Mouse (Mus musculus) gastrocnemius, postnatal 10 days (tissue): ENCODE measurements at regions not wholly inside any gene's neighbourhood (a gene's known extent, or its start where the extent isn't known, plus 50 kb on each side); places are given as distances from the start of the nearest gene placed in this dataset.

Experiments used
- DNase-seq: peaks from one replicate; pipeline ENCODE4 v3.0.0; 2021; ENCODE audit warnings: mixed read lengths

- no peak for DNase-seq
Observed at GRCm38 (mm10) chr13:110994596-110994995, 260.2 kb upstream of the Actbl2 start.

- no peak for DNase-seq
Observed at GRCm38 (mm10) chr13:111002670-111003069, 252.1 kb upstream of the Actbl2 start.

DNA sequence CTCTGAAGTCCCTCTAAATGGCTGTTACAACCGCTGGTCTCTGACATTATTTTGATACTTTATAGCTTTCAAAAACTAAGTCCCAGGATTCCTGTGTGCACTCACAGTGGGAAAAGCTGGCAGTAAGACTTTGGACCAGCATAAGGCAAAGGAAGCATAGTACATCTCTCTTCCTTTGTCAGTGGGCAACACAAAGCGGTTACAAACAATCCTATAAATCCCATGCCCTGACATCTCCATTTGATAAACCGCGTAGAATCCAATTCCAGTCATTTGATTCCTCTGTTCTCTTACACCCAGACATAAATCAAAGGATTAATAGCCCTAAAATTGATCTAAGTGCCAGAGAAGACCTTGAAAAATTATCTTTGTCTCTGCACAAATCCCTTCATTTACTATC, 240.7 kb upstream of the Actbl2 start:
- DNase-seq: no peak

DNA sequence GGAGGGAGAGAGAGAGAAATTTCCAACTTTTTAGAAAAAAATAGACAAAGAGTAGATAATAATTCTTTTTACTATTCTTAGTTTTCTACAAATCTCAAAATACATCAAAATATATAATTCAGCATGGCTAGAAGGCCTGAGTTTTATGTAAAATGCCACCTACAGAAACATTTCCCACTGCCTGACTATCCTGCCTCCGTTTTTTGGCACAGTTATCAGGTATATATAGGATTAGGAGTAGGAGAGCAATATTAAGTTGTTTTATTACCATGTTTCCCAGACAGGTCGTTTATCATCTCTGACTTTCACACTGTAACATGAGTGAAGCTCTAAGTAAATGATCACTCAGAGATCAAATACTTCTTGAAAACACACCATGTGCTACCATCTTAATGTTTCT, 224.7 kb upstream of the Actbl2 start:
- DNase-seq: no peak

- no peak for DNase-seq
Observed at GRCm38 (mm10) chr13:111031633-111032032, 223.2 kb upstream of the Actbl2 start.

DNA sequence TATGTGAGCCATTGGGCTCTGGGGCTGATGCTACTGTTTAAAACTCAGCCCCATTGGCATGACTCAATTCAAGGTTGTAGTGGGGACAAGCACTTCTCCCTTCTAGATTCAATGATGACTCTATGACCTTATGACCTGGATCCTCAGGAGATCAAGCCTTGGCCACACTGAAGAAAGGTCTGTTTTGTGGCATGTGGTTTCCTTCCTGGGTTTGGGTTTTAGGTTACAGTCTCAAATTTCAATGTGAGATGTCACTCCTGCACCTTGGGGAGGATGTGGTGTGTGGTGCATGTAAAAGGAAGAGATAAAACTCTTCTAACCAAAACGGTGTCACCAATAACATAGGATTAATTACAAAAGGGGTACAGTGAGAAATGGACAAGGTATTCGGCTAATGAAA, 211.2 kb upstream of the Actbl2 start:
- no peak for DNase-seq

- no peak for DNase-seq
Observed at GRCm38 (mm10) chr13:111044328-111045002, 210.3 kb upstream of the Actbl2 start.

GRCm38 (mm10) chr13:111050097-111050496, 204.7 kb upstream of the Actbl2 start:
- DNase-seq: peak; percentile 4

GRCm38 (mm10) chr13:111055817-111056216, 199.0 kb upstream of the Actbl2 start:
- no peak for DNase-seq

- DNase-seq: no peak
Observed at GRCm38 (mm10) chr13:111087753-111088152, 167.1 kb upstream of the Actbl2 start.

DNA sequence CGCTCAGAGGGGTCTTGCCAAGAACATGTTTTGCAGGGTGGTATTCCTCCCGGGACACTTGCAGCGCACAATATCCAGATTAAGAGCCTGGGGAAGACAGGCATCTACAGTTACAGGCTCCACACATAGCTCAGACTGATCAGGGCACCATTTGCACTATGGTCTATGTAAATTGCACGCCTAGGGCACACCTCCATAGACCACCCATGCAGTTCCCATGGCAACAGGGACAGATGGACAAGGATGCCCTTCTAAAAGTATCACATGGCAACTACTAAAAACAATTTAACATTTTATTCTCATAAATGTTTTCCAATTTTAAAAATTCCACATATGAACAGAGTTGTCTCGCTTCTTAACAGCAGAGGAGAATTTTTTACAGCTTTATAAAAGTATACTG, 158.7 kb upstream of the Actbl2 start:
- DNase-seq: no peak

DNA sequence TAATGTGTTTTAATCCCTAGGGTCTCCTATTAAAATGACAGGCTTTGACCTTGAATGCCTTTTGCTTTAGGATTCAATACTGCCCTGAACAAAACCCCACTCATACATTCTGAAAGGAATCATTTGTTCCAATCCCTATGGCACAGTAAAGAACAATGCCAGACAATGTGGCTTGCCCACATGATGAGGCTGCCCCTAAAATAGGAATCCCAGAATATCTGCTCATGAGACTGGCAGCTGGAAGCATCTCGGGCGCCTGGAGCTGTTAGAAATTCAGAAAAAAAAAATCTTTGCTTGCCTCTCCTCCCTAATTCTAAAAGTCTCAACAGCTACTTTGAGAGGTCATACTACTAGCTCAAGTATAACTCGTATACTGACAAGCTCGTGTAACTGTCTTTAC, 157.5 kb upstream of the Actbl2 start:
- no peak for DNase-seq

GRCm38 (mm10) chr13:111098738-111099137, 156.1 kb upstream of the Actbl2 start:
- no peak for DNase-seq

DNA sequence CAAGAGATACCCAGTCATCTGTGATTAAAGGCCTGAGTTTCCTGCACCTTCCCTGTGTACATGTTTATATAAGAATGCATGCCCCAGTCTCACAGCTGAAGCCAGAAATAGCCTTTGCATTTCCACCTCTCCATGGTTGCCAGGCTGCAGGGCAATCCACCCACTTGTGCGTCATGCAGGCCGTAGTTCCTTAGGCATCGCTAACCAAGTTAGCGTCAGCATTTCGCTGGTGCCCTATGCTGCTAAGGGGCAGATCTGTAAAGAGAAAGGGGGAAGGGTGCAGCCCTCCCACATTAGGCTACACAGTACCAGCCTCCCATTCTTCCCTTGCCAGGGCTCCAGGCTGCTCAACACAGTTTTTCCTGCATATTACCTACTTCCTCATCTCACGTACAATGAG, 155.6 kb upstream of the Actbl2 start:
- DNase-seq: no peak

DNA sequence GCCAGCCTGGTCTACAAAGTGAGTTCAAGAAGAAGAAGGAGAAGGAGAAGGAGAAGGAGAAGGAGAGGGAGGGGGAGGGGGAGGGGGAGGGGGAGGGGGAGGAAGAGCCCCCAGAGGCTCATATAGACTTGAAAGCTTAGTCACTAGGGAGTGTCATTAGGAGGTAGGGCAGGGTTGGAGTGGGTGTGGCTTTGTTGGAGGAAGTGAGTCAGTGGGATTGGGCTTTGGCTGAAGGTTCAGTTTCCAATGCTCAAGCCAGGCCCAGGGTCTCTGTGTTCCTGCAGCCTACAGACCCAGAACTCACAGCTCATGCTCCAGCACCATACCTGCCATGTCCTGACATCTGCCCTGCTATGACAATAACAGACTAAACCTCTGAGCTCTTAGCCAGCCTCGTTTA, 154.4 kb upstream of the Actbl2 start:
- DNase-seq: no peak

GRCm38 (mm10) chr13:111104567-111105219, 150.1 kb upstream of the Actbl2 start:
- no peak for DNase-seq

GRCm38 (mm10) chr13:111131108-111131507, 123.7 kb upstream of the Actbl2 start:
- no peak for DNase-seq

GRCm38 (mm10) chr13:111136392-111136791, 118.4 kb upstream of the Actbl2 start:
- no peak for DNase-seq

- DNase-seq: no peak
Observed at GRCm38 (mm10) chr13:111142757-111143420, 111.9 kb upstream of the Actbl2 start.

- DNase-seq: no peak
Observed at GRCm38 (mm10) chr13:111144721-111145120, 110.1 kb upstream of the Actbl2 start.

DNA sequence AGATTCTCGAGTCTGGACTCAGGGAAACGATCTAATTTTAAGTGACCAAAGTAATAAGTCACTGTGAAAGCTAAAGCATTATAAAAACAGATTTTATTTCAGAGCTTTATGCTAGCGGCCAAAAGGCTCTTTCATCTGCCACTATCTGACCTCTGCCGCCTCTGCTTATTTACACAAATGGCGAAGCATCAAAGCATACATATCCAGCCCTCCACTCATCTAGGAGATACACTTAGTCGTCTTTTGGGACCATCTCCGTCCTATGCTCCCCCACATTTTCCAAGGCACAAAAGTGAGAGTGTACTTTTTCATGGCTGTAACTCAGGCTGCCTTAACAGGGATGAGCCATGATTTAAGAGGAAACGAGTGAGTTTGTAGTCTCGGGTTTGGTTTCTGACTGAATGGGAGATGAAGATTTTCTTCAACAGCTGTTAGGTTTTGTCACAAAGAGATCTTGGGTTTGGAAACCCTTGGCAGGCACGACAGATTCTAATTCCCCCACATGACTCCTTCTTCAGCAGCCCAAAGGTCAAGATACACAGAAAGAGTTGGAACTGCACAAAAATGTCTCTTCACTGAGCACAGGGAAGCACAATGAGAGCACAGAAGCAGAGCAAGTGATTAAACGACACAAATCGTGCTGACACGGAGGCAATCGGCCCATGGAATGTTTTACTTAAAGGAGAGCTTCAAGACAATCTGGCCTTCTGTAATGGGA, 96.7 kb upstream of the Actbl2 start:
- DNase-seq: no peak

GRCm38 (mm10) chr13:111159498-111159897, 95.3 kb upstream of the Actbl2 start:
- DNase-seq: no peak

DNA sequence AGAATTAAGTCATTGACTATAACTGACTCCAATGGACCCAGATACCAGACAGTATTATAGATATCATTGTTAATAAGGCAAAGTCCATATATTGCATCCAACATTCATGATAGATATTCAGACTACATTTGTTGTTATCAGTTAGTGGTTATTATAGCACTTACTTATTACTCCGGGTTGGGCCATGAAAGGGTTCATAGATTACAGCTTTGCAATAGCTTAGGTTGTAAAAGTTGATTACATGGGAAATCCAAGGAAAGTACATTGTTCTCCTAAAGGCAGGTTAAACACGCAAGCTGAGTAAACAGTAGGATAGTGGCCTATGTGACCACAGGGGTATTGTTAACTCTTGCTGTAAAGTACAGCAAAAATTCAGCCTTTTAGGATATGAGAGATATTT, 89.3 kb upstream of the Actbl2 start:
- no peak for DNase-seq
